Comparison of ENCODE assay signal across 8 mouse cellular contexts in the genomic region with DNA sequence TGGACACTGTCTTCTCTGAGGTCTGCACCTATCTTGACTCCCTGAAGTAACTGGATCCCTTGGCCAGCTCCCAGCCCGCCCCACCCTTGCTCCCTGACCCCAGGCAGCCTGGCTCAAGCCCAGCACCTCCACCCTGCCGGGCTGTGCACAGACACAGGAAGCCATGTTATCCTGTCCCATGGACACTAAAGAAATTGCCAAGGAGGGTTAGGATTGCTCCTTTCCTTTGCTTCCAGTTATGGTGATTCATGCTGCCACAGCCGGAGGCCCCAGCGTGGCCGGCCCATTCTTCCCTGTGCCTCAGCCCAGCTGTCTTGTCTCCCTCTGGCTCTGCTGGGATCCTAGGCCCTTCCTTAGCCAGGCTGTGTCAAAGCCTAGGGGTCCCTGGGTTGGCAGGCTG. TPM values are rescaled to one million over a fixed set of nuclear protein-coding genes. Genes with fewer than 3 reads are reported as not detected.
DNase-seq lines count a peak whose midpoint lies in the region; ATAC-seq lines count a peak whose summit lies in the region.

No protein-coding gene starts in this region.

- 79% methylated on average over 5 of the region's 5 CpGs for WGBS in hindbrain, embryonic 16.5 days
- WGBS in hindbrain, embryonic 11.5 days, result 85% methylated on average over 5 of the region's 5 CpGs
- WGBS in kidney, embryonic 14.5 days, result 45% methylated on average over 5 of the region's 5 CpGs

- no peak for DNase-seq in hindbrain, embryonic 11.5 days (ENCODE audit: low spot score)
- DNase-seq in gastrocnemius, postnatal 10 days, result peak; percentile 52
- peak; percentile 80 for DNase-seq in lung, postnatal 25 days (ENCODE audit: low spot score)
- no peak for DNase-seq in right cerebral cortex, postnatal 36 days (ENCODE audit: low spot score in 2 of 2)
- no peak for DNase-seq in ovary, postnatal 14 days (ENCODE audit: low spot score)
- DNase-seq in left cerebral cortex, adult 11 months (ENCODE audit: low spot score), result no peak

- peak overlapping the region; percentile 17; the same call in 1 of the 2 replicates for H3K9ac ChIP-seq in hindbrain, embryonic 16.5 days (ENCODE audit: low read depth, low read length)
- H3K9ac ChIP-seq in hindbrain, embryonic 11.5 days (ENCODE audit: low read depth, low read length), result no peak overlapping the region
- H3K9ac ChIP-seq in kidney, embryonic 14.5 days (ENCODE audit: low read depth, low read length), result 0 out of 2 replicates have a peak overlapping the region, but pooled peaks have one; percentile 18

- no peaks in the 10 kb centered on the region for H3K27me3 ChIP-seq in hindbrain, embryonic 16.5 days (replicated peaks; ENCODE audit: control insufficient read depth, insufficient read depth, low read length)
- no peaks in the 10 kb centered on the region for H3K27me3 ChIP-seq in hindbrain, embryonic 11.5 days (ENCODE audit: control insufficient read depth, insufficient read depth, low read length)
- H3K27me3 ChIP-seq in kidney, embryonic 14.5 days (ENCODE audit: control insufficient read depth, insufficient read depth, low read length), result no peaks in the 10 kb centered on the region

- H3K4me3 ChIP-seq in hindbrain, embryonic 16.5 days (ENCODE audit: low read length), result no peak overlapping the region
- no peak overlapping the region for H3K4me3 ChIP-seq in hindbrain, embryonic 11.5 days (ENCODE audit: low read depth, low read length)
- no peak overlapping the region for H3K4me3 ChIP-seq in kidney, embryonic 14.5 days (ENCODE audit: low read length)

- no peaks in the 10 kb centered on the region for H3K9me3 ChIP-seq in hindbrain, embryonic 16.5 days (ENCODE audit: control insufficient read depth, low read length)
- no peaks in the 10 kb centered on the region for H3K9me3 ChIP-seq in hindbrain, embryonic 11.5 days (ENCODE audit: control insufficient read depth, low read length)
- no peaks in the 10 kb centered on the region for H3K9me3 ChIP-seq in kidney, embryonic 14.5 days (ENCODE audit: control insufficient read depth, low read length)

- no peak overlapping the region for H3K4me2 ChIP-seq in hindbrain, embryonic 16.5 days (ENCODE audit: low read length)
- H3K4me2 ChIP-seq in hindbrain, embryonic 11.5 days (replicated peaks; ENCODE audit: low read depth, low read length), result no peak overlapping the region
- no peak overlapping the region for H3K4me2 ChIP-seq in kidney, embryonic 14.5 days (replicated peaks; ENCODE audit: low read depth, low read length)

- peak overlapping the region; percentile 44; the same call in 1 of the 2 replicates for H3K27ac ChIP-seq in hindbrain, embryonic 16.5 days (ENCODE audit: low read depth, low read length)
- no peak overlapping the region for H3K27ac ChIP-seq in hindbrain, embryonic 11.5 days (ENCODE audit: low read depth, low read length)
- peak overlapping the region; percentile 47; the same call in 1 of the 2 replicates for H3K27ac ChIP-seq in kidney, embryonic 14.5 days (ENCODE audit: low read depth, low read length)

- peaks cover 5% of the 10 kb centered on the region for H3K36me3 ChIP-seq in hindbrain, embryonic 16.5 days (ENCODE audit: control insufficient read depth, insufficient read depth, low read length)
- H3K36me3 ChIP-seq in hindbrain, embryonic 11.5 days (ENCODE audit: control insufficient read depth, insufficient read depth, low read length), result no peaks in the 10 kb centered on the region
- no peaks in the 10 kb centered on the region for H3K36me3 ChIP-seq in kidney, embryonic 14.5 days (ENCODE audit: control insufficient read depth, insufficient read depth, low read length)

- no peak for ATAC-seq in hindbrain, embryonic 16.5 days
- no peak for ATAC-seq in hindbrain, embryonic 11.5 days (ENCODE audit: low FRiP score)
- no peak for ATAC-seq in kidney, embryonic 14.5 days (ENCODE audit: low FRiP score, low TSS enrichment)

- peaks cover 11% of the 10 kb centered on the region for H3K4me1 ChIP-seq in hindbrain, embryonic 16.5 days (ENCODE audit: control insufficient read depth, insufficient read depth, low read depth, low read length)
- H3K4me1 ChIP-seq in hindbrain, embryonic 11.5 days (replicated peaks; ENCODE audit: control insufficient read depth, insufficient read depth, low read length), result peaks cover 15% of the 10 kb centered on the region
- peaks cover 26% of the 10 kb centered on the region for H3K4me1 ChIP-seq in kidney, embryonic 14.5 days (ENCODE audit: control insufficient read depth, insufficient read depth, low read length)

RNA-seq across cellular contexts. Expression of gene Ak1, which starts 12.1 kb away (rescaled TPM):
- polyA plus RNA-seq in hindbrain, embryonic 16.5 days (2015; fragmentation: Nextera tagmentation; extraction: Ambion mirVana), result 111 and 117 TPM in 2 replicates
- 23.4 and 23.9 TPM in 2 replicates for polyA plus RNA-seq in hindbrain, embryonic 11.5 days (2014; fragmentation: Nextera tagmentation; extraction: Ambion mirVana)
- 1,000 to 10,000 TPM; 1,275 to 1,593 TPM for total RNA-seq in gastrocnemius, postnatal 10 days (2021)
- polyA plus RNA-seq in kidney, embryonic 14.5 days (2014; fragmentation: Nextera tagmentation; extraction: Ambion mirVana), result 22.1 and 25.5 TPM in 2 replicates

RNA-seq across cellular contexts. Expression of gene Eng, which starts 12.7 kb away (rescaled TPM):
- 34.2 and 39.5 TPM in 2 replicates for polyA plus RNA-seq in hindbrain, embryonic 16.5 days (2015; fragmentation: Nextera tagmentation; extraction: Ambion mirVana)
- polyA plus RNA-seq in hindbrain, embryonic 11.5 days (2014; fragmentation: Nextera tagmentation; extraction: Ambion mirVana), result 18.1 and 23.1 TPM in 2 replicates
- total RNA-seq in gastrocnemius, postnatal 10 days (2021), result 10 to 100 TPM; 49.5 to 54.7 TPM
- 34.1 and 55.9 TPM in 2 replicates for polyA plus RNA-seq in kidney, embryonic 14.5 days (2014; fragmentation: Nextera tagmentation; extraction: Ambion mirVana)

RNA-seq across cellular contexts. Expression of gene St6galnac6, which starts 34.2 kb away (rescaled TPM):
- polyA plus RNA-seq in hindbrain, embryonic 16.5 days (2015; fragmentation: Nextera tagmentation; extraction: Ambion mirVana), result 29.5 and 35.4 TPM in 2 replicates
- 3.2 and 5.0 TPM in 2 replicates for polyA plus RNA-seq in hindbrain, embryonic 11.5 days (2014; fragmentation: Nextera tagmentation; extraction: Ambion mirVana)
- total RNA-seq in gastrocnemius, postnatal 10 days (2021), result 10 to 100 TPM; 59.7 to 66.0 TPM
- 7.0 and 8.7 TPM in 2 replicates for polyA plus RNA-seq in kidney, embryonic 14.5 days (2014; fragmentation: Nextera tagmentation; extraction: Ambion mirVana)

RNA-seq across cellular contexts. Expression of gene St6galnac4, which starts 46.8 kb away (rescaled TPM):
- 49.6 and 54.3 TPM in 2 replicates for polyA plus RNA-seq in hindbrain, embryonic 16.5 days (2015; fragmentation: Nextera tagmentation; extraction: Ambion mirVana)
- polyA plus RNA-seq in hindbrain, embryonic 11.5 days (2014; fragmentation: Nextera tagmentation; extraction: Ambion mirVana), result 12.9 and 13.4 TPM in 2 replicates
- total RNA-seq in gastrocnemius, postnatal 10 days (2021), result 10 to 100 TPM; 31.7 to 42.6 TPM
- 15.6 and 20.0 TPM in 2 replicates for polyA plus RNA-seq in kidney, embryonic 14.5 days (2014; fragmentation: Nextera tagmentation; extraction: Ambion mirVana)

RNA-seq across cellular contexts. Expression of gene 9430097D07Rik, which starts 58.2 kb away (rescaled TPM):
- polyA plus RNA-seq in hindbrain, embryonic 16.5 days (2015; fragmentation: Nextera tagmentation; extraction: Ambion mirVana), result 0.72 and 1.6 TPM in 2 replicates
- 0.37 and 0.42 TPM in 2 replicates for polyA plus RNA-seq in hindbrain, embryonic 11.5 days (2014; fragmentation: Nextera tagmentation; extraction: Ambion mirVana)
- not detected for total RNA-seq in gastrocnemius, postnatal 10 days (2021)
- polyA plus RNA-seq in kidney, embryonic 14.5 days (2014; fragmentation: Nextera tagmentation; extraction: Ambion mirVana), result 0.14 TPM in 1 of 2 replicates, not detected in the other

Comparison
In these comparisons a context has a peak if more than half of its experiments do, and no peak if none do; other contexts are left out.
1. DNase-seq: peak in gastrocnemius, postnatal 10 days (single experiment) and lung, postnatal 25 days (single experiment); none in hindbrain, embryonic 11.5 days (single experiment), right cerebral cortex, postnatal 36 days (0 of 2), ovary, postnatal 14 days (single experiment) and left cerebral cortex, adult 11 months (single experiment).